Mouse (Mus musculus) kidney, embryonic 16.5 days (tissue): ENCODE measurements around the gene Snx12. TPM values are rescaled to one million over a fixed set of nuclear protein-coding genes. Genes with fewer than 3 reads are reported as not detected.

ENCODE experiments used
- ATAC-seq: fragments of 200-750 bp; cut with Nextera tagmentation; 2 replicates; pipeline ENCODE4 v1.8.0; 2017; ENCODE audit warnings: moderate TSS enrichment; ENCODE audit not compliant: low FRiP score, low TSS enrichment
- H3K27ac ChIP-seq: fragments of 300-500 bp; sonication (generic); 2 replicates; pipeline ENCODE4 v1.5.1; 2014; ENCODE audit warnings: low read length
- H3K27me3 ChIP-seq: fragments of 300-500 bp; sonication (generic); 2 replicates; pipeline ENCODE4 v1.6.1; 2014; ENCODE audit warnings: low read length, control low read depth, mixed read lengths; ENCODE audit not compliant: insufficient read depth
- H3K36me3 ChIP-seq: fragments of 300-500 bp; sonication (generic); 2 replicates; pipeline ENCODE4 v1.6.1; 2014; ENCODE audit warnings: low read length, control low read depth, mixed read lengths; ENCODE audit not compliant: insufficient read depth
- H3K4me1 ChIP-seq: fragments of 300-500 bp; sonication (generic); 2 replicates; pipeline ENCODE4 v1.6.1; 2014; ENCODE audit warnings: low read length, control low read depth, mixed read lengths; ENCODE audit not compliant: insufficient read depth
- H3K4me2 ChIP-seq: fragments of 300-500 bp; sonication (generic); replicated peaks from 2 replicates; pipeline ENCODE4 v1.6.1; 2014; ENCODE audit warnings: low read depth, low read length
- H3K4me3 ChIP-seq: fragments of 300-500 bp; sonication (generic); 2 replicates; pipeline ENCODE4 v1.5.1; 2014; ENCODE audit warnings: mild to moderate bottlenecking, low read length
- H3K9ac ChIP-seq: fragments of 300-500 bp; sonication (generic); replicated peaks from 2 replicates; pipeline ENCODE4 v1.6.1; 2014; ENCODE audit warnings: low read length
- H3K9me3 ChIP-seq: fragments of 300-500 bp; sonication (generic); 2 replicates; pipeline ENCODE4 v1.6.1; 2016; ENCODE audit warnings: low read length, control low read depth
- WGBS: fragments of 180-500 bp; shearing (Covaris S2); extraction: QIAGEN DNeasy Blood & Tissue Kit; methylation state at CpG from one replicate; pipeline ENCODE4 v1.1.7; 2014; 5-methylcytosine and 5-hydroxymethylcytosine counted together
- polyA plus RNA-seq: library from polyadenylated mRNA; unstranded; fragments of >200 nt; fragmentation: Nextera tagmentation; extraction: Ambion mirVana; gene quantifications from 2 replicates; pipeline ENCODE4 v1.2.1, GENCODE M21; 2015

The Snx12 gene
- 53.7 and 55.4 TPM in 2 replicates for polyA plus RNA-seq

DNA sequence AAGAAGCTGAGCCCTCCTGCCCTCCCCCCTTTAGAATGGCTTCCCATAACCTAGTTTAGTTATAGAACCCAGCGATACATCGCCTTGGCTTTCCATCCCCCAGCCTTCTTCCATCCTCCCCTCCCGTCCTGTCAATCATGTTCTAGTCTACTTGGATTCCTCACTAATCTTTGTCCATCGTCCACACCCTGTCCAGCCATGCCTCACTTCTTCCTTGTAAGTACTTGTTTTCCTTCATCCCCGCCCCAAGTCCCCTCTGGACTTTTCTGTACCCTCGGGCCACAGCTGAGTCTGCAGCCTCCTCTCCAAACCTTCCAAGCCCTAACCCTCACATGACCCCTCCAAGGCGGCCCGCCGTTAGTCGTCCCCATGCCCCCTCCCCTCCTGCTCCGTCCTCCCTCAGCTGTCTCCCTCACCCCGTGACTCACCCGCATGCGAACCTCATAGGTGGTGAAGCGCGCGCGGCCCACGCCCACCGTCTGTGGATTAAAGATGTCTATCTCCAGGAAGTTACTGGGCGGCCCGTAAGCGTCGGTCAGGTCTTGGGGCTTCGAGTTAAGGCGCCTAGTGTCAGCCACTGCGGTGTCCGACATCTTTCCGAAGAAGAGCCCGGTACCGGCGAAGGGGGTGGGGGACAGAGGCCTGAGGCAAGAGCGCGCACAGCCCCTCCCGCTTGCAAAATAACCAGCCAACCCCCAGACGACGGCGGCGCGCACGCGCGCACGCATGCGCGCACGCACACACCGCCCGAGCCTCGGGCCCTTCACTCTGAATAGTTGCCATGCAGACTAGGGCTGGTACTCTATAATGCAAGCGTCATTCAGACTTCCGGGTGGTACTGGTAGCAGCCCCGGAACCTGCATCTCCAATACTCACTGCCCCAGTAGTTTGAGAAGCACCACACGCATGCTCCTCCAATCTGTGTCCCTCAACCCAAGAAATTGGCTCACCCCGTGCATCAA is at the start of gene Snx12:
Gene Snx12 (minus strand): TSS at position 730 of the 962 bp plus-strand sequence.
- peak; percentile 97 for ATAC-seq
- H3K4me1 ChIP-seq, result peaks cover 3% of the 10 kb centered on the region; the same call in 1 of the 2 replicates
- H3K4me3 ChIP-seq, result peak within 1 kb of the TSS; percentile 48
- H3K9ac ChIP-seq, result peak within 1 kb of the TSS; percentile 62
- peak within 1 kb of the TSS; percentile 65; the same call in 1 of the 2 replicates for H3K27ac ChIP-seq
- 25% methylated on average over 54 of the region's 55 CpGs for WGBS
- H3K36me3 ChIP-seq, result no peaks in the 10 kb centered on the region
- peaks cover 16% of the 10 kb centered on the region; the same call in 1 of the 2 replicates for H3K27me3 ChIP-seq
- H3K4me2 ChIP-seq, result peak within 1 kb of the TSS; percentile 60
- no peaks in the 10 kb centered on the region for H3K9me3 ChIP-seq

- Histone ChIP-seq H3K4me3 (no peak within 1 kb of the TSS; the same call in 1 of the 2 replicates), H3K27me3 (peaks cover 15% of the 10 kb centered on the region; the same call in 1 of the 2 replicates), H3K36me3 (no peaks in the 10 kb centered on the region), H3K4me1 (no peaks in the 10 kb centered on the region), H3K9ac (no peak within 1 kb of the TSS), H3K9me3 (no peaks in the 10 kb centered on the region), H3K27ac (no peak within 1 kb of the TSS), H3K4me2 (peak within 1 kb of the TSS; percentile 27)
- ATAC-seq, result no peak
- WGBS, result 53% methylated on average over 3 of the region's 3 CpGs
Measured at GRCm38 (mm10) chrX:101268755-101269124, 46.4 kb upstream of the Snx12 start, which contains the start of gene Gm20489. TSS of gene Gm20489 (minus strand) at chrX:101269023.

DNA sequence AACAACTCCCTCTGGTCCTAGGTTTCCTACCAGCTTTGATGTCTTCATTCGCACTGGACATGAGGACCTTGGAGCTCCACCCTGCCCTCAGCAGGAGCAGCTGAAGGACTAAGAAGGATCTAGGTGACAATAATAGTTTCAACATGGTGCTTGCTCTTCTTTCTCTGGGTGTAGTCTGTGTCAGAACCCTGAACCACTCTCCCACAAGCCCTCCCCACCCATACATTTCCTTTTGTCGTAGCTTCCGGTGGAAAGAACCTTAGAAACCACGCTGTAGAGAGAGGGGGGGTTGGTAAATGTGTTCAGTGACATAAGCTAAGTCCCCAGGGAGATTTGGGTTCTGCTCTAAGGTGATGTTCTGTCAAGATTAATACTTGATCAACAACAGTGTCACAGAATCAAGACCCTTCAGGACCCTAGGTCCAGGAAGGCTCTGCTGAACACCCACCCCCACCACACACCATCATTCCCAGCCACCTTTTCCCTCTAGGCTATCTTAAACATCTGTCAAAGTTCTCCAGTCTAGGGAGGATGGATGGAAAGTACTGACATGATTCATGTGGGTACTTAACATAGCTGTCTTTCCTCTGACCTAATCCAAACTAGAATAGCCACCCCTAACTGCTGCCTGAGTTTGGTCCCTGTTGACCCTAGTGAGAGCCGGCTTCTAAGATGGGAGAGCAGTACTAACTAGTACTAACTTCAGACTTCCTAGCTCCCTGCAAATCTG is 45.8 kb upstream of the Snx12 start, which contains the start of gene Il2rg:
Gene Il2rg (minus strand): TSS at position 231 of the 730 bp plus-strand sequence.
- no peak for ATAC-seq
- H3K9me3 ChIP-seq, result no peaks in the 10 kb centered on the region
- no peak within 1 kb of the TSS for H3K9ac ChIP-seq
- H3K27me3 ChIP-seq, result peaks cover 13% of the 10 kb centered on the region; the same call in 1 of the 2 replicates
- H3K4me3 ChIP-seq, result peak within 1 kb of the TSS; percentile 5; the same call in 1 of the 2 replicates
- peak within 1 kb of the TSS; percentile 27 for H3K4me2 ChIP-seq
- no peaks in the 10 kb centered on the region for H3K4me1 ChIP-seq
- no peak within 1 kb of the TSS for H3K27ac ChIP-seq
- WGBS, result 58% methylated on average over 5 of the region's 5 CpGs
- no peaks in the 10 kb centered on the region for H3K36me3 ChIP-seq

DNA sequence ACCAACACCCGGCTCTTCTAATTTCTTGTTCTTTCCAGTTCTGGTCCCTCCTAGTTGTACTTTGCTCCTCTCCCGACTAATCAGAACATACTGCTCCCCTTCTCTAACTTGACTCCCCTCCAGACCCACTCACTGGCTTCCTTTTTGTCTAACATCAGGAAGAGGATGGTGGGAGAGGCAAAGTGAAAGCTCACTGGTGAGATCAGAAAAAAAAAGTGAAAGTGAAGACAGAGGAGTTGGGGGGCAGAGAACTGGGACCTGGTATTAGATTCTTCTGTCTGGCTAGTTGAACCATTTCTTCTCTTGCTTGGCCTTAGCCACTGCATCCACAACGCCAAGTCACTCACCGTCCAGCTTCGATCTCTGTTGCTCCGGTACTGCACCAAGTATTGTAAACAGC is 44.3 kb upstream of the Snx12 start:
- H3K4me3 ChIP-seq, result no peak overlapping the region
- H3K4me2 ChIP-seq, result no peak overlapping the region
- no peak for ATAC-seq
- no peaks in the 10 kb centered on the region for H3K36me3 ChIP-seq
- peaks cover 13% of the 10 kb centered on the region; the same call in 1 of the 2 replicates for H3K27me3 ChIP-seq
- H3K4me1 ChIP-seq, result no peaks in the 10 kb centered on the region
- H3K9me3 ChIP-seq, result no peaks in the 10 kb centered on the region
- 86% methylated on average over 6 of the region's 6 CpGs for WGBS
- H3K9ac ChIP-seq, result no peak overlapping the region
- H3K27ac ChIP-seq, result no peak overlapping the region

DNA sequence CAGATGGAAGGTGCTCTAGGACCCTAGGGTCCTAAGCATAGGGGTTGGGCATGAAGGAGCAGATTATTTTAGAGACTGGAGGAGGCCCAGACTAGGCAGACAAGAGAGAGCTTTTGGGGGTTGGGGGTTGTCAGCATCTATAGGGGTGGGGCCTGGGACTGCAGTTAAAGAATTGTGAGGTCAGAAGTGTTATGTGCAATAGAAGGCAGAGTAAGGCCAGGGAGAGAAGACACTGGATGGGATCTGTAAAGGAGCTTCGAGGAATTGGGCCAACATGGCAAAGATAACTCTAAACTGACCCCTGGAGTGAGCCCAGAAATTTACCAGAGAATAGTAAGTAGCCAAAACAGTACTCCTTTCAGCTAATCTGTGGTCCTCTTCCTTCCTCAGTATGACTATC is 41.5 kb upstream of the Snx12 start, which contains the start of gene Gm614:
Gene Gm614 (minus strand): TSS at position 101 of the 400 bp plus-strand sequence.
- Histone ChIP-seq H3K4me1 (peaks cover 12% of the 10 kb centered on the region), H3K9ac (no peak within 1 kb of the TSS), H3K27me3 (peaks cover 5% of the 10 kb centered on the region; the same call in 1 of the 2 replicates), H3K27ac (peak within 1 kb of the TSS; percentile 14; the same call in 1 of the 2 replicates), H3K4me3 (no peak within 1 kb of the TSS), H3K9me3 (no peaks in the 10 kb centered on the region), H3K4me2 (no peak within 1 kb of the TSS), H3K36me3 (no peaks in the 10 kb centered on the region)
- ATAC-seq, result no peak
- 74% methylated on average over 1 of the region's 1 CpGs for WGBS

- H3K9ac ChIP-seq, result no peak overlapping the region
- ATAC-seq, result peak; percentile 85
Measured at GRCm38 (mm10) chrX:101260441-101261325, 38.3 kb upstream of the Snx12 start.

DNA sequence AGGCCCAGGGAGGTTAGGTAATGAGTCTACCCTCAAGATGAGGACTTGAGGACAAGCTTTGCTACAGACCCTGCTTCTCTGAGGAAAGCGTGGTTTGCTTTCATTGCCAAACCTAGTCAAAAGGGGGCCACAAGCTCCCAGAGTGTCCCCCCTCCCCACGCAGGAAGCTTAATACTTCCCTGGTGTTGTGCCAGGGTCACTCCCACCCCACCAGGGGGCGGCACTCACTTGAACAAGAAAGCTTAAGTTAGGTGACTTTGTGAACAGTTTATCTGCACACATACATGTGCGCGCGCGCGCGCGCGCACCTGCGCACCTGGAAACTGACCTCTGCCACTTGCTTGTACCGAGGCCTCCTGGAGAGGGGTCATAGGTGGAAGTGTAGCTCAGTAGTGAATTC is 34.2 kb upstream of the Snx12 start:
- peaks cover 4% of the 10 kb centered on the region; the same call in 1 of the 2 replicates for H3K9me3 ChIP-seq
- H3K4me1 ChIP-seq, result peaks cover 12% of the 10 kb centered on the region
- no peak for ATAC-seq
- H3K9ac ChIP-seq, result no peak overlapping the region
- WGBS, result 84% methylated on average over 13 of the region's 13 CpGs
- H3K36me3 ChIP-seq, result 0 out of 2 replicates have a peak, but pooled peaks cover 5% of the 10 kb centered on the region
- peak overlapping the region; percentile 61; the same call in 1 of the 2 replicates for H3K4me3 ChIP-seq
- H3K27ac ChIP-seq, result no peak overlapping the region
- H3K4me2 ChIP-seq, result peak overlapping the region; percentile 62; the same call in 1 of the 2 replicates
- no peaks in the 10 kb centered on the region for H3K27me3 ChIP-seq

More at GRCm38 (mm10) chrX:101260441-101261325, 38.3 kb upstream of the Snx12 start:
- 24% methylated on average over 11 of the region's 13 CpGs for WGBS
- Histone ChIP-seq H3K4me1 (peaks cover 12% of the 10 kb centered on the region), H3K9me3 (no peaks in the 10 kb centered on the region), H3K4me2 (peak overlapping the region; percentile 7; the same call in 1 of the 2 replicates), H3K4me3 (no peak overlapping the region), H3K36me3 (0 out of 2 replicates have a peak, but pooled peaks cover 5% of the 10 kb centered on the region), H3K27ac (peak overlapping the region; percentile 77), H3K27me3 (peaks cover 3% of the 10 kb centered on the region; the same call in 1 of the 2 replicates)

DNA sequence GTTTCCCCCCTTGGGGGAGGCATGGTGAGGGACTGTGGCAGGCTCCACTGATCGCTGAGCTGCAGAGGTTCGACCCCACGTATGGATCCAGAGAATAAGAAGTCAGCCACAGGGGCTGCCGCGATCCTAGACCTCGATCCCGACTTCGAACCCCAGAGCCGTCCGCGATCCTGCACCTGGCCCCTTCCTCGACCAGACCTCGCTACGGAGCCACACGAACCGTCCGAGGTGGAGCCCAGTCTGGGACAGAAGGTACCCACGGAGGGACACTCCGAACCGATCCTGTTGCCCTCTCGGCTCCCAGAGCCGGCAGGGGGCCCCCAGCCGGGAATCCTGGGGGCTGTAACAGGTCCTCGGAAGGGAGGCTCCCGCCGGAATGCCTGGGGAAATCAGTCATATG is 32.4 kb upstream of the Snx12 start:
- H3K9me3 ChIP-seq, result peaks cover 4% of the 10 kb centered on the region; the same call in 1 of the 2 replicates
- 0 out of 2 replicates have a peak, but pooled peaks cover 5% of the 10 kb centered on the region for H3K36me3 ChIP-seq
- peak overlapping the region; percentile 62 for H3K4me2 ChIP-seq
- 19% methylated on average over 26 of the region's 26 CpGs for WGBS
- H3K27me3 ChIP-seq, result no peaks in the 10 kb centered on the region
- H3K4me1 ChIP-seq, result no peaks in the 10 kb centered on the region
- peak overlapping the region; percentile 61 for H3K4me3 ChIP-seq
- peak overlapping the region; percentile 68; the same call in 1 of the 2 replicates for H3K27ac ChIP-seq
- ATAC-seq, result peak; percentile 53
- peak overlapping the region; percentile 68 for H3K9ac ChIP-seq
